Mouse (Mus musculus) monocyte, adult 59 days (primary cell): ENCODE results near the gene Wfdc6a. TPM values are rescaled to one million over a fixed set of nuclear protein-coding genes. Genes with fewer than 3 reads are reported as not detected.

Source experiments
- total RNA-seq, 2 experiments: library from RNA; stranded (reverse); gene quantifications; one replicate each; pipeline ENCODE4 v1.2.4; 2023

The Wfdc6a gene
- total RNA-seq, result not detected

DNA sequence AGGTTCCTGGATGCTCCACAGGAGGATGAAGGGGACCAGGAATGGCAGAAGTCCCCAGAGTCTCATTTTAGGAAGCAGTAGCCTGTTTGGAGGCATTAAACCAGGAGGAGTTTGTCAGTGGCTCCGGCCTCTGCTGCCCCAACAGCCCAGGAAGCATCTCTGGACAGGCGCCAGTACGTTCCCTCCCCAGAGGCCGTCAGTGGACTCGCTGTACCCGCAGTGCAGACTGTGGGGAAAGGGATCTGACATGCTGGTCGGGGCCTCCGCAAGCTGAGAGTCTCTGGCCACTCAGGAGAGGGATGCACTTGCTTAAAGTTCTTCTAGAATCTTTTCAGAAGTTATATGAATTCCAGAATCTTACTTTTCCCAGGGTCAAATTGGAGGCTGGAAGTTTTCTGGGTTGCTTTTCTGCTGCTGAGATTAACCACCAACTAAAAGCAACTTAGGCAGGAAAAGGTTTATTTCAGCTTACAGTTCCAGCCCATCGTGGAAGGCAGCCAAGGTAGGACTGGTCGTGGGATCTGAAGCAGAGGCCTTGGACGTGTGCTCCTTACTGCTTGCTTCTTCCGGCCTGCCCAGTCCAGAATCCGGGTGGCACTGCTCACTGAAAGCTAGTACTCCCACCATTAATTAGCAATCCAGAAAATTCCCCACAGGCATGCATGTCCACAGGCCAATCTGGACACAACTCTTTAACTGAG, at the start of gene Wfdc6a:
Wfdc6a (minus strand) TSS at position 423 of the 701 bp plus-strand sequence.

DNA sequence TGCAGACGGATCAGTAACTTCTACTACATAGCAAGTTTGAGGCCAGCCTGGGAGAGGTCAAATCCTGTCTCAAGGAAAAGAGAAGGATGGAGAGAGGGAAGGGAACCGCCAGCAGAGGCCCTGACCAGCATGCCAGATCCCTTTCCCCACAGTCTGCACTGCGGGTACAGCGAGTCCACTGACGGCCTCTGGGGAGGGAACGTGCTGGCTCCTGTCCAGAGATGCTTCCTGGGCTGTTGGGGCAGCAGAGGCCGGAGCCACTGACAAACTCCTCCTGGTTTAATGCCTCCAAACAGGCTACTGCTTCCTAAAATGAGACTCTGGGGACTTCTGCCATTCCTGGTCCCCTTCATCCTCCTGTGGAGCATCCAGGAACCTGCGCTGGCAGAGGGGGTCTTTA, 28.2 kb upstream of the Wfdc6a start, which contains the start of the genes Wfdc6b and Wfdc8:
Wfdc6b (plus strand) TSS at position 52 of the 400 bp plus-strand sequence.
Wfdc8 (minus strand) TSS at position 156 of the 400 bp plus-strand sequence.

DNA sequence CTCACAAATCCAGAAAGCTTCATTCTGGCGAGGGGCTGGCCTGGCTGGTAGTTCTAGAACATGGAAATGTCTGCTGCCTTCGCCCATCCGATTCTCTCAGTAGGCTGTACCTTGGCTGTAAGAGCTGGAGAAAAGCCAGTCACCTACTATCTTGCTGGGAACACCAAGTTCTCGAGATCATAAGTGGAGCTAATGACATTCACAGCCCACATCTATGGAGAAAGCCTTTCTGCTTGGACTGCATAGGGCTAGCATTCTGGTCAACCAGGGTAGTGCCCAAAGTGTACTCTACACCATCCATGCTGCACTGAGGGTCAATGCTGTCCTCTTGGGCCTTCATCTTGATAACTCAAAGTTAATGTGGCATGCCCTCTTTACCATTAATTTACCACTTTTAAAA, 8.2 kb upstream of the Wfdc6a start, which contains the start of gene Eppin:
Eppin (minus strand) TSS at position 101 of the 400 bp plus-strand sequence.

DNA sequence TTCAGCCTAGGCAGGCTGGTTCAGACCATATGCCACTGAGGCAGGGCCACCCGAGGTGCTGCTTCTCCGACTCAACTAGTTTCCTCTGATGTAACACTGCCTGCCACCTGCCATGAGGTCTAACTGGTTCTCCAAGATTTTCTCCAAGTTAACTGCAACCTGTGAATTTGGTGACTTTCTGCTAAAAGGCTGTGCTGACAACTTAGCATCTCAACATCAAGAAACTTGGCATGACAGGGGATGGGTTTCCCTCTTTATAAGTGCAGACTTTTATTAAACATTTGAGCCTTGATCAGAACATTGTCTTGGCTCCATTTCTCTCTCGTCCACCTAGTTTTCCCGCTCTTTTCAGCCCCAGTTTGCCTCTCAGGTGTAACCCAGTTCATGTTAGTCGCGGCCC, 11.9 kb downstream of the Wfdc6a start, which contains the start of gene Spint3:
Spint3 (minus strand) TSS at position 101 of the 400 bp plus-strand sequence.

DNA sequence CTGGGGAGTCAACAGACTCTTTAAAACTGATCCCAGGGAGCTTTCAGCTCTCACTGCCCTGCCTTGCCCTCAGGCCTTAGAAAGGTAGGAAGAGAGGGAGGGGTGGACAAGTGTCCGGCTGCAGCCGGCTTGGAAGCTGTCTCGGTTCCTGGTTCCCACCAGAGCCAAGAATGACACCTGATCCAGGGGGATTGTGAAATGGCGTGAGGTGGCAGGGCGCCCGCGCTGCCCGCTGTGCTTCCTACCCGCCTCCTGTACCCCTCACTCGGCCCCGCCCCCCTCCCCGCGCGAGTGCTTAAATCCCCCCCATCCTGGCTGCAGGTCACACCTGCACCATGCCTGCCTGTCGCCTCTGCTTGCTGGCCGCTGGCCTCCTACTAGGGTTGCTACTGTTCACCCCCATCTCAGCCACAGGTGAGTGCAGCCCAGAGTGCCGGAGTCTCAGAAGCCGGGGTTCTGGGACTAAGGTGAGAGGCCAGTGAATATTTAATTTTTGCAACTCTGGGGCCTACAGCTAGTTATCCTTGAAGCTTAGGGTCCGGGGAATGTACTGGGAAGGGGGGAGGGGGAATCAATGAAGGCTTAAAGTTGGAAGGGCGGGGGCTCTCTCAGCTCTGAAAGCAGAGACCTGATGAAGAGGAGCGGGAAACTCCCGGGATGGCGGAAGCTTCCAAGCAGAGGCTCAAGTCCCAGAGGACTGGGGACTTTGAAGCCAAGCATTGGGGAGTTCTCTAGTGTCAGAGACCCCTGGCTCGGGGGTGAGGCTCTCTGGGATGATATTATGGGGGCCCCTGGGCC, 22.7 kb downstream of the Wfdc6a start, which contains the start of gene Wfdc2:
Wfdc2 (plus strand) TSS at position 23 of the 798 bp plus-strand sequence.

Other genes with a start within 250 kb of the Wfdc6a start
- gene Slpi, start 196.4 kb downstream of the Wfdc6a start, total RNA-seq, result 100 to 1,000 TPM; 227 to 229 TPM
- not detected for gene Rbpjl, start 182.3 kb downstream of the Wfdc6a start, total RNA-seq
- not detected for gene Matn4, start 180.3 kb downstream of the Wfdc6a start, total RNA-seq
- gene Sdc4, start 141.6 kb downstream of the Wfdc6a start, total RNA-seq, result 10 to 100 TPM; 13.2 to 13.8 TPM
- 10 to 100 TPM; 35.5 to 36.0 TPM for gene Sys1, start 128.5 kb downstream of the Wfdc6a start, total RNA-seq
- 10 to 100 TPM; 10.9 to 12.8 TPM for gene Gm20458, start 124.5 kb downstream of the Wfdc6a start, total RNA-seq
- not detected for gene Trp53tg5, start 111.7 kb downstream of the Wfdc6a start, total RNA-seq
- gene Dbndd2, start 99.3 kb downstream of the Wfdc6a start, total RNA-seq, result 10 to 100 TPM; 11.1 to 19.7 TPM
- 10 to 100 TPM; 74.5 to 76.9 TPM for gene Pigt, start 87.9 kb downstream of the Wfdc6a start, total RNA-seq
- gene Wfdc2, start 23.0 kb downstream of the Wfdc6a start, total RNA-seq, result not detected
- gene Spint3, start 12.0 kb downstream of the Wfdc6a start, total RNA-seq, result not detected
- gene Eppin, start 8.1 kb upstream of the Wfdc6a start, total RNA-seq, result not detected
- not detected for gene Wfdc6b, start 28.1 kb upstream of the Wfdc6a start, total RNA-seq
- gene Wfdc8, start 28.2 kb upstream of the Wfdc6a start, total RNA-seq, result not detected
- gene Wfdc16, start 53.3 kb upstream of the Wfdc6a start, total RNA-seq, result not detected
- gene Wfdc10, start 70.6 kb upstream of the Wfdc6a start, total RNA-seq, result not detected
- gene Wfdc9, start 71.1 kb upstream of the Wfdc6a start, total RNA-seq, result not detected
- not detected for gene Wfdc11, start 88.6 kb upstream of the Wfdc6a start, total RNA-seq
- gene Wfdc13, start 99.7 kb upstream of the Wfdc6a start, total RNA-seq, result not detected
- not detected for gene Spint4, start 113.1 kb upstream of the Wfdc6a start, total RNA-seq
- not detected for gene Spint5, start 129.9 kb upstream of the Wfdc6a start, total RNA-seq
- gene Wfdc3, start 160.5 kb upstream of the Wfdc6a start, total RNA-seq, result not detected
- gene Dnttip1, start 160.5 kb upstream of the Wfdc6a start, total RNA-seq, result 10 to 100 TPM; 32.0 to 44.8 TPM
- 1 to 10 TPM; 3.0 TPM for gene Ube2c, start 184.5 kb upstream of the Wfdc6a start, total RNA-seq
- gene Tnnc2, start 194.5 kb upstream of the Wfdc6a start, total RNA-seq, result not detected
- gene Snx21, start 200.4 kb upstream of the Wfdc6a start, total RNA-seq, result 10 to 100 TPM; 12.5 to 16.9 TPM
- 10 to 100 TPM; 29.8 to 33.3 TPM for gene Acot8, start 219.4 kb upstream of the Wfdc6a start, total RNA-seq
- gene Zswim3, start 219.7 kb upstream of the Wfdc6a start, total RNA-seq, result 1 to 10 TPM; 2.8 to 3.1 TPM
- gene Zswim1, start 237.2 kb upstream of the Wfdc6a start, total RNA-seq, result 1 to 10 TPM; 4.7 to 5.0 TPM
- 1 to 10 TPM in 1 of 2 experiments, not detected in 1; 1.2 TPM for gene Spata25, start 243.1 kb upstream of the Wfdc6a start, total RNA-seq
- 100 to 1,000 TPM; 707 to 727 TPM for gene Ctsa, start 247.4 kb upstream of the Wfdc6a start, total RNA-seq
- gene Neurl2, start 248.0 kb upstream of the Wfdc6a start, total RNA-seq, result 1 to 10 TPM; 8.6 to 9.2 TPM